Mouse (Mus musculus) limb, embryonic 15.5 days (tissue): ENCODE results near the gene Hipk4. TPM values are rescaled to one million over a fixed set of nuclear protein-coding genes. Genes with fewer than 3 reads are reported as not detected.

Experiments
- ATAC-seq: fragments of 200-750 bp; cut with Nextera tagmentation; 2 replicates; pipeline ENCODE4 v1.8.0; 2017; ENCODE audit warnings: low read depth, moderate TSS enrichment; ENCODE audit not compliant: insufficient number of reproducible peaks, low FRiP score, low TSS enrichment
- H3K27ac ChIP-seq: fragments of 300-500 bp; sonication (generic); 2 replicates; pipeline ENCODE4 v1.5.1; 2015; ENCODE audit warnings: moderate library complexity, mild to moderate bottlenecking, inconsistent platforms
- H3K27me3 ChIP-seq: fragments of 300-500 bp; sonication (generic); 2 replicates; pipeline ENCODE4 v1.6.1; 2015; ENCODE audit warnings: inconsistent platforms
- H3K36me3 ChIP-seq: fragments of 300-500 bp; sonication (generic); 2 replicates; pipeline ENCODE4 v1.6.1; 2015; ENCODE audit warnings: inconsistent platforms
- H3K4me1 ChIP-seq: fragments of 300-500 bp; sonication (generic); 2 replicates; pipeline ENCODE4 v1.6.1; 2015; ENCODE audit warnings: inconsistent platforms
- H3K4me2 ChIP-seq: fragments of 300-500 bp; sonication (generic); 2 replicates; pipeline ENCODE4 v1.6.1; 2015; ENCODE audit warnings: mild to moderate bottlenecking, inconsistent platforms
- H3K4me3 ChIP-seq: fragments of 300-500 bp; sonication (generic); 2 replicates; pipeline ENCODE4 v1.5.1; 2015; ENCODE audit warnings: mild to moderate bottlenecking, inconsistent platforms
- H3K9ac ChIP-seq: fragments of 300-500 bp; sonication (generic); 2 replicates; pipeline ENCODE4 v1.6.1; 2015; ENCODE audit warnings: inconsistent platforms
- H3K9me3 ChIP-seq: fragments of 300-500 bp; sonication (generic); 2 replicates; pipeline ENCODE4 v1.6.1; 2016; ENCODE audit warnings: inconsistent platforms
- WGBS: fragments of 180-500 bp; shearing (Covaris S2); methylation state at CpG from one replicate; pipeline ENCODE4 v1.1.7; 2015; 5-methylcytosine and 5-hydroxymethylcytosine counted together
- polyA plus RNA-seq: library from polyadenylated mRNA; unstranded; fragments of >200 nt; fragmentation: Nextera tagmentation; extraction: Ambion mirVana; gene quantifications from 2 replicates; pipeline ENCODE4 v1.2.1, GENCODE M21; 2015

Gene Hipk4
- polyA plus RNA-seq, 1 experiment from 2014 or later, result 0.68 TPM

DNA sequence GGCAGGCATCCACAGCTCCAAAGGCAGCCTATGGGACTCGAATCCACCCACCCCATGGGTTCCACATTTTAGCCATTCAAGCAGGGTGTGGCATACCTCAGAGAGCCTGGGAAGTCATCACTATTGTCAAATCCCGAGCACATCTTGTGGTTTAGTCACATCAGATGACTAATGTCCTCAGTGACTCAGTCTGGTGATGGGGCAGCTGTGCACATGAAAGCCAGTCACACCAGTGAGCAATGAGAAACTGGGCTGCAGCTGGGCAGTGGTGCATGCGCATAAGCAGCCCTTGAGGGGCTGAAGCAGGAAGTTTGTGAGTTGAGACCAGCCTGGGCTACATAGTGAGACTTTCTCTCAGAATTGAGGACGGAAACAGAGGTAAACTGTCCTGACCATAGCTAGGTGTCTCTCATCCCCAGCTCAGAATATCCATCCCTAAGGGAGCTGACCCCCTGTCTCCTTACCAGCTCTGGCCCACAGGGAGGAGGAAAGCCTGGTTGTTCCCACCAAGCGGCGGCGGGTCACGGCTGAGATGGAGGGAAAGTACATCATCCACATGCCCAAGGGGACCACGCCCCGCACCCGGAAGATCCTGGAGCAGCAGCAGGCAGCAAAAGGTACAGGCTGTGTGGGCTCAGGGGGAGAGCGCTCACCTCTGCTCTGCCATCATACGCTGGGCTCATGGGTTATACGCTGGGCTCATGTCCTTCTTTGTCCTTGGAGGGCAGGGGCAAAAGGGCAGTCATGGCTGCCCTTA, 51.2 kb downstream of the Hipk4 start:
- peaks cover 83% of the 10 kb centered on the region for H3K36me3 ChIP-seq
- no peak overlapping the region for H3K9ac ChIP-seq
- no peak overlapping the region for H3K27ac ChIP-seq
- no peak overlapping the region for H3K4me2 ChIP-seq
- WGBS, result 88% methylated on average over 14 of the region's 14 CpGs
- H3K9me3 ChIP-seq, result no peaks in the 10 kb centered on the region
- H3K4me1 ChIP-seq, result no peaks in the 10 kb centered on the region
- H3K4me3 ChIP-seq, result no peak overlapping the region
- H3K27me3 ChIP-seq, result no peaks in the 10 kb centered on the region
- ATAC-seq, result no peak

DNA sequence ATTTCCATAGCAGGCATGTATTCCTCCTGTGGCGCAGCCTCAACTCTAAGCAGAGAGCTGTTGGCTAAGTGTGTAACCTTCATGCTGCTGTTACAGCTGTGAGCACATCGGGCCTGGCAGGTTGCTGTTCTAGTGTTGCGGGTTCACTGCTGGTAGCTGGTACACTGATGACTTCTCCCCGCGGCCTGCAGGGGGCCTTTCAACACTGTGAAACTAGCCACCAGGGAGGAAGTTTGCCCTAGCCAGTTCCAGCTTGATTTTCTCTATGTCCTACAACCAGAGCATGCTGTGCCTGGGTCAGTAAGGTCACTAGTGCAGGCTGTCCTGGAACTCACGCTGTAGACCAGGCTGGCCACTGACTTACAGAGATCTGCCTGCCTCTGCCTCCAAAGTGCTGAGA, 53.8 kb downstream of the Hipk4 start:
- 71% methylated on average over 6 of the region's 6 CpGs for WGBS
- H3K27me3 ChIP-seq, result no peaks in the 10 kb centered on the region
- H3K4me1 ChIP-seq, result no peaks in the 10 kb centered on the region
- H3K9ac ChIP-seq, result no peak overlapping the region
- no peak overlapping the region for H3K4me2 ChIP-seq
- H3K36me3 ChIP-seq, result peaks cover 87% of the 10 kb centered on the region
- H3K4me3 ChIP-seq, result no peak overlapping the region
- no peak overlapping the region for H3K27ac ChIP-seq
- H3K9me3 ChIP-seq, result no peaks in the 10 kb centered on the region
- no peak for ATAC-seq

GRCm38 (mm10) chr7:27577589-27577988, 54.5 kb downstream of the Hipk4 start:
- Histone ChIP-seq H3K4me1 (no peaks in the 10 kb centered on the region), H3K9ac (no peak overlapping the region), H3K9me3 (no peaks in the 10 kb centered on the region), H3K36me3 (peaks cover 87% of the 10 kb centered on the region), H3K4me2 (no peak overlapping the region), H3K4me3 (no peak overlapping the region), H3K27ac (no peak overlapping the region), H3K27me3 (no peaks in the 10 kb centered on the region)
- ATAC-seq, result no peak
- WGBS, result 92% methylated on average over 6 of the region's 6 CpGs

DNA sequence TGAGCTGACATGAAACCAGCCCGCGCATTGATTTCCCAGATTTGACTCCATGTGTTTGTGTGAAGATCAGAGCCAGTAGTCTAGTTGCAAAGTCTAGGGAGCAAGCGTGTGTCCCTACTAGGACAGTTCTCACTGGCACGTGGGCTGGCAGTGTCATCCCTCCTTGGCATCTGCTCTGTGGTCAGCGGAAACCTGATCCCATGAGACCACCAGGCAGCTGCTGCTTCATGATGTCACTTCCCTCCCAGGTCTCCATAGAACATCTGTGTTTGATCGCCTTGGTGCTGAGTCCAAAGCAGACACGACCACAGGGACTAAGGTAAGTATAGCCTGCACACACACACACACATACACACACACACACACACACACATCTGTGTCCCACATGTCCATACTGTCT, 55.4 kb downstream of the Hipk4 start:
- 47% methylated on average over 7 of the region's 7 CpGs for WGBS
- Histone ChIP-seq H3K27me3 (no peaks in the 10 kb centered on the region), H3K4me1 (no peaks in the 10 kb centered on the region), H3K27ac (no peak overlapping the region), H3K36me3 (peaks cover 88% of the 10 kb centered on the region), H3K9ac (no peak overlapping the region), H3K4me3 (no peak overlapping the region), H3K4me2 (no peak overlapping the region), H3K9me3 (no peaks in the 10 kb centered on the region)
- no peak for ATAC-seq

GRCm38 (mm10) chr7:27580380-27581174, 57.5 kb downstream of the Hipk4 start:
- WGBS, result 88% methylated on average over 14 of the region's 14 CpGs
- Histone ChIP-seq H3K4me3 (no peak overlapping the region), H3K9me3 (no peaks in the 10 kb centered on the region), H3K4me2 (no peak overlapping the region), H3K4me1 (no peaks in the 10 kb centered on the region), H3K27ac (no peak overlapping the region), H3K36me3 (peaks cover 84% of the 10 kb centered on the region), H3K27me3 (no peaks in the 10 kb centered on the region), H3K9ac (no peak overlapping the region)
- no peak for ATAC-seq

Other genes starting within 250 kb of the Hipk4 start
- 66.0 and 74.2 TPM in 2 replicates for gene Ltbp4, start 185.6 kb upstream of the Hipk4 start, polyA plus RNA-seq
- 33.6 and 36.4 TPM in 2 replicates for gene Shkbp1, start 167.2 kb upstream of the Hipk4 start, polyA plus RNA-seq
- 0.31 and 0.67 TPM in 2 replicates for gene Gm20479, start 165.8 kb upstream of the Hipk4 start, polyA plus RNA-seq
- gene Sptbn4, start 75.6 kb upstream of the Hipk4 start, polyA plus RNA-seq, result 0.14 and 0.23 TPM in 2 replicates
- gene Blvrb, start 75.3 kb upstream of the Hipk4 start, polyA plus RNA-seq, result 57.5 and 59.8 TPM in 2 replicates
- gene Sertad3, start 49.5 kb upstream of the Hipk4 start, polyA plus RNA-seq, result 38.2 and 38.3 TPM in 2 replicates
- 44.6 and 47.0 TPM in 2 replicates for gene Sertad1, start 36.4 kb upstream of the Hipk4 start, polyA plus RNA-seq
- 5.2 and 6.5 TPM in 2 replicates for gene Prx, start 23.9 kb upstream of the Hipk4 start, polyA plus RNA-seq
- gene Pld3, start 30.0 kb downstream of the Hipk4 start, polyA plus RNA-seq, result 134 and 140 TPM in 2 replicates
- gene 2310022A10Rik, start 30.0 kb downstream of the Hipk4 start, polyA plus RNA-seq, result 32.9 and 39.3 TPM in 2 replicates
- gene Akt2, start 68.3 kb downstream of the Hipk4 start, polyA plus RNA-seq, result 108 and 127 TPM in 2 replicates
- gene Ttc9b, start 130.6 kb downstream of the Hipk4 start, polyA plus RNA-seq, result 0.20 TPM in 1 of 2 replicates, not detected in the other
- gene Map3k10, start 151.3 kb downstream of the Hipk4 start, polyA plus RNA-seq, result 5.8 and 9.0 TPM in 2 replicates
- 2.8 and 3.2 TPM in 2 replicates for gene Zfp607b, start 166.1 kb downstream of the Hipk4 start, polyA plus RNA-seq
- 29.0 and 32.3 TPM in 2 replicates for gene Zfp60, start 208.1 kb downstream of the Hipk4 start, polyA plus RNA-seq